ENCODE assay signal across 13 mouse cellular contexts in genomic region chr14:31565478-31566212, GRCm38 (mm10). TPM values are rescaled to one million over a fixed set of nuclear protein-coding genes. Genes with fewer than 3 reads are reported as not detected.
DNase-seq lines count a peak whose midpoint lies in the region; ATAC-seq and TF ChIP-seq lines count a peak whose summit lies in the region.
"Had no signal": no experiment of that assay in that cellular context is flagged by ENCODE, and none has a peak within 500 bp of the region (broad histone marks: within the 10 kb centered on the region; RNA-seq: fewer than 3 reads in every experiment).

No protein-coding gene starts in this region.

- H3K4me2 ChIP-seq in heart, embryonic 12.5 days = 0 out of 2 replicates have a peak overlapping the region, but pooled peaks have one; percentile 5
- no peak overlapping the region for H3K4me2 ChIP-seq in intestine, embryonic 15.5 days (replicated peaks)
- no peak overlapping the region for H3K4me2 ChIP-seq in midbrain, embryonic 11.5 days
- H3K4me2 ChIP-seq: embryonic facial prominence, embryonic 13.5 days; liver, embryonic 13.5 days had no signal

- DNase-seq in heart, adult 11 months = no peak
- DNase-seq in liver, adult 2 months (ENCODE audit: extremely low read depth, low read depth, low spot score) = peak; percentile 10
- no peak for DNase-seq in liver
- peak; percentile 42 for DNase-seq in mesoderm, embryonic 11.5 days (ENCODE audit: low read depth, low spot score)
- no peak for DNase-seq in midbrain, embryonic 11.5 days (ENCODE audit: low spot score, missing footprints)
- DNase-seq: cerebellum, adult 2 months; liver, embryonic 13.5 days had no signal

- H3K9ac ChIP-seq in heart, embryonic 12.5 days = no peak overlapping the region; the same call in 1 of the 2 replicates
- H3K9ac ChIP-seq in liver, adult 2 months (ENCODE audit: low read depth, low read length) = no peak overlapping the region
- H3K9ac ChIP-seq in intestine, embryonic 15.5 days = no peak overlapping the region
- H3K9ac ChIP-seq in midbrain, embryonic 11.5 days (ENCODE audit: low read length) = no peak overlapping the region
- H3K9ac ChIP-seq: embryonic facial prominence, embryonic 13.5 days; liver, embryonic 13.5 days had no signal

- peaks cover 61% of the 10 kb centered on the region for H3K4me1 ChIP-seq in heart, embryonic 12.5 days (replicated peaks)
- no peaks in the 10 kb centered on the region for H3K4me1 ChIP-seq in liver, adult 2 months (ENCODE audit: control insufficient read depth, insufficient read depth, low read length)
- peaks cover 33% of the 10 kb centered on the region for H3K4me1 ChIP-seq in intestine, embryonic 15.5 days (replicated peaks)
- H3K4me1 ChIP-seq in midbrain, embryonic 11.5 days (ENCODE audit: control insufficient read depth, insufficient read depth, low read length) = peaks cover 5% of the 10 kb centered on the region; the same call in 1 of the 2 replicates

- no peak for TF ChIP-seq POLR2A in liver, adult 2 months (IDR thresholded peaks at IDR 0.05; ENCODE audit: extremely low read depth, insufficient read depth, low read length)

- no peaks in the 10 kb centered on the region for H3K9me3 ChIP-seq in heart, embryonic 12.5 days (replicated peaks)
- H3K9me3 ChIP-seq in intestine, embryonic 15.5 days = no peaks in the 10 kb centered on the region
- no peaks in the 10 kb centered on the region for H3K9me3 ChIP-seq in midbrain, embryonic 11.5 days (ENCODE audit: control insufficient read depth, low read length)
- H3K9me3 ChIP-seq: embryonic facial prominence, embryonic 13.5 days; liver, embryonic 13.5 days; megakaryocyte, embryonic 14.5 days had no signal

- H3K27me3 ChIP-seq in heart, embryonic 12.5 days (replicated peaks) = 0 out of 2 replicates have a peak, but pooled peaks cover 5% of the 10 kb centered on the region
- no peaks in the 10 kb centered on the region for H3K27me3 ChIP-seq in liver, adult 2 months (ENCODE audit: control insufficient read depth, insufficient read depth, low read length)
- H3K27me3 ChIP-seq in intestine, embryonic 15.5 days (replicated peaks) = no peaks in the 10 kb centered on the region
- no peaks in the 10 kb centered on the region for H3K27me3 ChIP-seq in midbrain, embryonic 11.5 days (ENCODE audit: control insufficient read depth, insufficient read depth, low read length)
- H3K27me3 ChIP-seq: embryonic facial prominence, embryonic 13.5 days; liver, embryonic 13.5 days had no signal

- H3K36me3 ChIP-seq in heart, embryonic 12.5 days = no peaks in the 10 kb centered on the region
- H3K36me3 ChIP-seq in liver, adult 2 months (ENCODE audit: control insufficient read depth, insufficient read depth, low read length) = no peaks in the 10 kb centered on the region
- no peaks in the 10 kb centered on the region for H3K36me3 ChIP-seq in intestine, embryonic 15.5 days
- H3K36me3 ChIP-seq in midbrain, embryonic 11.5 days (ENCODE audit: control insufficient read depth, insufficient read depth, low read length) = no peaks in the 10 kb centered on the region
- H3K36me3 ChIP-seq: embryonic facial prominence, embryonic 13.5 days; liver, embryonic 13.5 days had no signal

- 66% methylated on average over 9 of the region's 9 CpGs for WGBS in heart, embryonic 12.5 days
- 47% methylated on average over 9 of the region's 9 CpGs for WGBS in liver, adult 2 months
- WGBS in intestine, embryonic 15.5 days = 45% methylated on average over 9 of the region's 9 CpGs
- WGBS in midbrain, embryonic 11.5 days = 79% methylated on average over 9 of the region's 9 CpGs

- H3K4me3 ChIP-seq in heart, embryonic 12.5 days = no peak overlapping the region
- no peak overlapping the region for H3K4me3 ChIP-seq in liver, adult 2 months (ENCODE audit: insufficient read depth, low read depth, low read length)
- no peak overlapping the region for H3K4me3 ChIP-seq in intestine, embryonic 15.5 days (replicated peaks)
- no peak overlapping the region for H3K4me3 ChIP-seq in midbrain, embryonic 11.5 days (ENCODE audit: low read depth, low read length)
- H3K4me3 ChIP-seq: embryonic facial prominence, embryonic 13.5 days; liver, embryonic 13.5 days; megakaryocyte, embryonic 14.5 days had no signal

- no peak for TF ChIP-seq CTCF in liver, adult 2 months (IDR thresholded peaks at IDR 0.05; ENCODE audit: low read depth, low read length)

- H3K27ac ChIP-seq in heart, embryonic 12.5 days (ENCODE audit: poor library complexity, severe bottlenecking) = peak overlapping the region; percentile 77
- H3K27ac ChIP-seq in liver, adult 2 months (replicated peaks; ENCODE audit: insufficient read depth, low read depth, low read length) = no peak overlapping the region
- no peak overlapping the region for H3K27ac ChIP-seq in intestine, embryonic 15.5 days
- H3K27ac ChIP-seq in midbrain, embryonic 11.5 days (ENCODE audit: low read depth, low read length) = no peak overlapping the region
- H3K27ac ChIP-seq: embryonic facial prominence, embryonic 13.5 days; liver, embryonic 13.5 days had no signal

- no peak for ATAC-seq in heart, embryonic 12.5 days (ENCODE audit: insufficient number of reproducible peaks, low FRiP score)
- peak; percentile 75 for ATAC-seq in intestine, embryonic 15.5 days
- ATAC-seq in midbrain, embryonic 11.5 days (ENCODE audit: low FRiP score) = no peak
- ATAC-seq: activated CD4-positive, CD25-positive, alpha-beta regulatory T cell, adult 4 months; inflammation-experienced regulatory T-cells, adult 6 months had no signal

- no peaks in the 10 kb centered on the region for H3K79me2 ChIP-seq in liver, adult 2 months (ENCODE audit: control insufficient read depth, insufficient read depth, low read length)

RNA-seq across cellular contexts. Expression of gene Colq, which starts 25.5 kb away (rescaled TPM):
- 7.6 and 7.7 TPM in 2 replicates for polyA plus RNA-seq in heart, embryonic 12.5 days (2016; fragmentation: Nextera tagmentation; extraction: Ambion mirVana)
- under 0.01 TPM in 1 of 2 replicates, not detected in the other for total RNA-seq in liver, adult 2 months (2014; rRNA removed)
- 0.06 and 0.09 TPM in 2 replicates for polyA plus RNA-seq in liver, adult 2 months (2012; rRNA removed)
- 0.61 and 0.65 TPM in 2 replicates for polyA plus RNA-seq in intestine, embryonic 15.5 days (2015; fragmentation: Nextera tagmentation; extraction: Ambion mirVana)
- polyA plus RNA-seq in midbrain, embryonic 11.5 days (2014; fragmentation: Nextera tagmentation; extraction: Ambion mirVana) = 0.04 TPM in 1 of 2 replicates, not detected in the other

Comparison
In these comparisons a context has a peak if more than half of its experiments do, and no peak if none do; other contexts are left out.
1. DNase-seq: peak in liver, adult 2 months (single experiment) and mesoderm, embryonic 11.5 days (single experiment); none in heart, adult 11 months (single experiment), liver (single experiment) and midbrain, embryonic 11.5 days (single experiment).